Comparison of ENCODE assay signal across 9 mouse cellular contexts in the genomic region with DNA sequence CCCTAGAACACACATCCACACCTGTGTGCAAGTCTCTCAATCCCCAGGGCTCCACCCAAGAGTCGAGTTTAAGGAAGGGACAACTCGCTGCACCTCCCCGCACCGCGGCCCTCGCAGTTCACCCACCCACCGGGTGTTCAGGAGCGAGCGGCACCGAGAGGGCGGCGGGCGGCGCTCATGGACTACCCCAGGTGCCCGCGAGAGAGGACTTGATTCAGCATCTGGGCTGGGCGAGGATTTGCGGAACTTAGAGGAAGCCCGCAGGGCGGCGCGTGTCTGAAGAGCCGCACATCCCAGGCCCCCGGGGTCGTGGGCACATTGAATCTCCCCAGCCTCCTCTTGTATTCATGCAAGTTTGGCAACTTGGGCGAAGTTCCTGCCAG. TPM values are rescaled to one million over a fixed set of nuclear protein-coding genes. Genes with fewer than 3 reads are reported as not detected.
DNase-seq lines count a peak whose midpoint lies in the region; ATAC-seq and TF ChIP-seq lines count a peak whose summit lies in the region.
"Had no signal": no experiment of that assay in that cellular context is flagged by ENCODE, and none has a peak within 500 bp of the region (broad histone marks: within the 10 kb centered on the region; RNA-seq: fewer than 3 reads in every experiment).

No protein-coding gene starts in this region.

- no peaks in the 10 kb centered on the region for H3K9me3 ChIP-seq in limb, embryonic 15.5 days
- H3K9me3 ChIP-seq in midbrain, embryonic 15.5 days, result no peaks in the 10 kb centered on the region

- no peaks in the 10 kb centered on the region for H3K36me3 ChIP-seq in limb, embryonic 15.5 days
- H3K36me3 ChIP-seq in midbrain, embryonic 15.5 days (replicated peaks), result no peaks in the 10 kb centered on the region
- H3K36me3 ChIP-seq: G1E had no signal

- TF ChIP-seq POLR2A in brain, embryonic 14.5 days (IDR thresholded peaks at IDR 0.05; ENCODE audit: borderline replicate concordance, extremely low read depth, insufficient read depth, insufficient read length, poor library complexity, severe bottlenecking), result no peak

- ATAC-seq in inflammation-experienced regulatory T-cells, adult 6 months, result peak; percentile 29
- peak; percentile 58; the same call in 1 of the 2 replicates for ATAC-seq in limb, embryonic 15.5 days (ENCODE audit: insufficient number of reproducible peaks, low FRiP score, low TSS enrichment, low read depth)
- ATAC-seq in midbrain, embryonic 15.5 days (replicated peaks), result peak; percentile 49

- peak overlapping the region; percentile 67 for H3K9ac ChIP-seq in limb, embryonic 15.5 days
- peak overlapping the region; percentile 95 for H3K9ac ChIP-seq in midbrain, embryonic 15.5 days

- H3K27ac ChIP-seq in gastrocnemius, adult 2 months, result peak overlapping the region; percentile 94
- peak overlapping the region; percentile 94 for H3K27ac ChIP-seq in limb, embryonic 15.5 days
- peak overlapping the region; percentile 97 for H3K27ac ChIP-seq in midbrain, embryonic 15.5 days

- H3K4me1 ChIP-seq in limb, embryonic 15.5 days, result peaks cover 28% of the 10 kb centered on the region
- peaks cover 49% of the 10 kb centered on the region for H3K4me1 ChIP-seq in midbrain, embryonic 15.5 days

- peak; percentile 71 for DNase-seq in cerebellum, adult 11-12 months
- no peak for DNase-seq in cerebellum, adult 8-10 months
- peak; percentile 90 for DNase-seq in brain, embryonic 14.5 days (ENCODE audit: low read depth)
- peak; percentile 85 for DNase-seq in gastrocnemius, adult 2 months
- peak; percentile 55 to 70 for DNase-seq in spleen, postnatal 14 days (ENCODE audit: low spot score in 2 of 2)

- intact Hi-C loops in gastrocnemius, adult 2 months (cut with DNase I), result loop anchor here (1.0 to 5.0 kb wide), 2 partner anchors 148 to 299 kb away; no protein-coding TSS in a partner anchor

- no peaks in the 10 kb centered on the region for H3K27me3 ChIP-seq in limb, embryonic 15.5 days
- H3K27me3 ChIP-seq in midbrain, embryonic 15.5 days (replicated peaks), result no peaks in the 10 kb centered on the region

- WGBS in limb, embryonic 15.5 days, result under 1% methylated on average over 26 of the region's 26 CpGs
- under 1% methylated on average over 26 of the region's 26 CpGs for WGBS in midbrain, embryonic 15.5 days

- H3K4me3 ChIP-seq in gastrocnemius, adult 2 months, result peak overlapping the region; percentile 97
- peak overlapping the region; percentile 98 for H3K4me3 ChIP-seq in limb, embryonic 15.5 days
- peak overlapping the region; percentile 98 for H3K4me3 ChIP-seq in midbrain, embryonic 15.5 days

- peak; percentile 24; the same call in 1 of the 2 replicates for TF ChIP-seq CTCF in brain, embryonic 14.5 days (IDR thresholded peaks at IDR 0.05; ENCODE audit: borderline replicate concordance, extremely low read depth, insufficient read depth, insufficient read length)
- peak; percentile 66 for TF ChIP-seq CTCF in gastrocnemius, adult 2 months (IDR thresholded peaks at IDR 0.05)

- H3K4me2 ChIP-seq in limb, embryonic 15.5 days, result peak overlapping the region; percentile 91
- H3K4me2 ChIP-seq in midbrain, embryonic 15.5 days, result peak overlapping the region; percentile 87

RNA-seq across cellular contexts. Expression of a gene that starts 1.1 kb away (rescaled TPM):
- 23.6 and 31.4 TPM in 2 replicates for polyA plus RNA-seq in brain, embryonic 14.5 days (2012; rRNA removed)
- 1 to 10 TPM; 2.3 to 4.3 TPM for total RNA-seq in gastrocnemius, adult 2 months (2021)
- 10 to 100 TPM in 2 of 3 experiments, 1 to 10 TPM in 1; 1.9 to 18.4 (median 14.6) TPM for polyA plus RNA-seq in inflammation-experienced regulatory T-cells, adult 6 months (2017; shearing (Covaris generic))
- polyA plus RNA-seq in limb, embryonic 15.5 days (2015; fragmentation: Nextera tagmentation; extraction: Ambion mirVana), result 5.8 TPM in 2 replicates
- polyA plus RNA-seq in midbrain, embryonic 15.5 days (2015; fragmentation: Nextera tagmentation; extraction: Ambion mirVana), result 22.3 and 25.3 TPM in 2 replicates
- polyA plus RNA-seq: G1E had no signal
